In genomic region chr19:21273440-21273839, GRCm38 (mm10) we compare ENCODE assay signal across 8 mouse cellular contexts. TPM values are rescaled to one million over a fixed set of nuclear protein-coding genes. Genes with fewer than 3 reads are reported as not detected.
A peak's percentile ranks its signal among the peaks of the same experiment; 100 is the strongest.
DNase-seq lines count a peak whose midpoint lies in the region; ATAC-seq lines count a peak whose summit lies in the region.

No protein-coding gene starts in this region.

- peaks cover 9% of the 10 kb centered on the region for H3K36me3 ChIP-seq in kidney, embryonic 16.5 days (ENCODE audit: insufficient read depth, low read length)
- H3K36me3 ChIP-seq in heart, embryonic 15.5 days: peaks cover 17% of the 10 kb centered on the region
- H3K36me3 ChIP-seq in macrophage (ENCODE audit: inconsistent target): peaks cover 9% of the 10 kb centered on the region

- H3K4me2 ChIP-seq in kidney, embryonic 16.5 days (replicated peaks; ENCODE audit: low read depth, low read length): peak overlapping the region; percentile 67
- peak overlapping the region; percentile 70 for H3K4me2 ChIP-seq in heart, embryonic 15.5 days

- H3K9me3 ChIP-seq in kidney, embryonic 16.5 days (ENCODE audit: low read length): no peaks in the 10 kb centered on the region
- no peaks in the 10 kb centered on the region for H3K9me3 ChIP-seq in heart, embryonic 15.5 days (replicated peaks)

- no peak for DNase-seq in kidney, postnatal 4 days
- peak; percentile 75 for DNase-seq in adipocyte (ENCODE audit: low spot score)
- no peak for DNase-seq in cerebellum, adult 11-12 months
- DNase-seq in thymus, adult 18-20 months: no peak

- peaks cover 58% of the 10 kb centered on the region for H3K79me2 ChIP-seq in macrophage (ENCODE audit: inconsistent target)

- no peaks in the 10 kb centered on the region for H3K27me3 ChIP-seq in kidney, embryonic 16.5 days (ENCODE audit: insufficient read depth, low read length)
- no peaks in the 10 kb centered on the region for H3K27me3 ChIP-seq in heart, embryonic 15.5 days

- H3K9ac ChIP-seq in kidney, embryonic 16.5 days (replicated peaks; ENCODE audit: low read length): peak overlapping the region; percentile 76
- H3K9ac ChIP-seq in heart, embryonic 15.5 days: peak overlapping the region; percentile 58

- no peak for ATAC-seq in kidney, embryonic 16.5 days (ENCODE audit: low FRiP score, low TSS enrichment)
- no peak for ATAC-seq in heart, embryonic 15.5 days (replicated peaks; ENCODE audit: insufficient number of reproducible peaks, insufficient read depth, low FRiP score, low read depth)
- no peak for ATAC-seq in megakaryocyte progenitor cell, adult 5-6 weeks (replicated peaks; ENCODE audit: poor library complexity)

- 0% methylated on average over 4 of the region's 4 CpGs for WGBS in kidney, embryonic 16.5 days
- WGBS in heart, embryonic 15.5 days: 0% methylated on average over 4 of the region's 4 CpGs
- WGBS in macrophage (ENCODE audit: missing documents): 2% methylated on average over 4 of the region's 4 CpGs

- peaks cover 5% of the 10 kb centered on the region for H3K4me1 ChIP-seq in kidney, embryonic 16.5 days (ENCODE audit: insufficient read depth, low read length)
- peaks cover 19% of the 10 kb centered on the region for H3K4me1 ChIP-seq in heart, embryonic 15.5 days (replicated peaks)

- H3K27ac ChIP-seq in kidney, embryonic 16.5 days (ENCODE audit: low read length): no peak overlapping the region
- peak overlapping the region; percentile 87 for H3K27ac ChIP-seq in heart, embryonic 15.5 days
- H3K27ac ChIP-seq in macrophage: peak overlapping the region; percentile 88

- H3K4me3 ChIP-seq in kidney, embryonic 16.5 days (ENCODE audit: low read length): peak overlapping the region; percentile 72
- peak overlapping the region; percentile 90 for H3K4me3 ChIP-seq in heart, embryonic 15.5 days
- peak overlapping the region; percentile 85 for H3K4me3 ChIP-seq in macrophage (ENCODE audit: inconsistent target)

RNA-seq across cellular contexts. Expression of gene Zfand5, which starts 1.4 kb away (rescaled TPM):
- polyA plus RNA-seq in kidney, embryonic 16.5 days (2015; fragmentation: Nextera tagmentation; extraction: Ambion mirVana): 79.6 and 79.7 TPM in 2 replicates
- polyA plus RNA-seq in heart, embryonic 15.5 days (2015; fragmentation: Nextera tagmentation; extraction: Ambion mirVana): 89.3 and 96.6 TPM in 2 replicates
- 100 to 1,000 TPM in 24 of 26 experiments, 10 to 100 TPM in 2; 63.4 to 713 (median 265) TPM for total RNA-seq in macrophage (2018; cell fraction: chromatin; rRNA removed)
- 100 to 1,000 TPM in 19 of 26 experiments, 10 to 100 TPM in 7; 64.8 to 242 (median 124) TPM for total RNA-seq in macrophage (2018; cell fraction: cytosol; rRNA removed)
- 100 to 1,000 TPM; 124 to 474 (median 215) TPM for total RNA-seq in macrophage (2018; cell fraction: nucleus; rRNA removed)
- polyA plus RNA-seq in macrophage (2018): 90.0 to 110 TPM (median 96.9 TPM) in 3 replicates
- total RNA-seq in megakaryocyte progenitor cell, adult 5-6 weeks (2015): 134 and 154 TPM in 2 replicates
- 87.5 and 93.1 TPM in 2 replicates for total RNA-seq in megakaryocyte progenitor cell, adult 5-6 weeks (2017)
